Mouse (Mus musculus) forebrain, embryonic 10.5 days (tissue): ENCODE data around the gene Farp1. TPM values are rescaled to one million over a fixed set of nuclear protein-coding genes. Genes with fewer than 3 reads are reported as not detected.

Experiments
- DNase-seq: peaks from one replicate; pipeline ENCODE4 v3.0.0-alpha.2; 2017; ENCODE audit warnings: low spot score; ENCODE audit errors: extremely low spot score
- H3K27ac ChIP-seq: fragments of 300-500 bp; sonication (generic); 2 replicates; pipeline ENCODE4 v1.5.1; 2016; ENCODE audit warnings: mild to moderate bottlenecking
- H3K27me3 ChIP-seq: fragments of 300-500 bp; sonication (generic); 2 replicates; pipeline ENCODE4 v1.6.1; 2016; ENCODE audit warnings: mild to moderate bottlenecking; ENCODE audit not compliant: poor library complexity, severe bottlenecking
- H3K36me3 ChIP-seq: fragments of 300-500 bp; sonication (generic); replicated peaks from 2 replicates; pipeline ENCODE4 v1.6.1; 2016; ENCODE audit warnings: mild to moderate bottlenecking, moderate library complexity
- H3K4me1 ChIP-seq: fragments of 300-500 bp; sonication (generic); 2 replicates; pipeline ENCODE4 v1.6.1; 2016
- H3K4me3 ChIP-seq: fragments of 300-500 bp; sonication (generic); 2 replicates; pipeline ENCODE4 v1.5.1; 2016; ENCODE audit warnings: mild to moderate bottlenecking, moderate library complexity
- H3K9me3 ChIP-seq: fragments of 300-500 bp; sonication (generic); 2 replicates; pipeline ENCODE4 v1.6.1; 2016; ENCODE audit warnings: mild to moderate bottlenecking, moderate library complexity
- WGBS: fragments of 180-500 bp; shearing (Covaris S2); methylation state at CpG from one replicate; pipeline ENCODE4 v1.1.7; 2016; 5-methylcytosine and 5-hydroxymethylcytosine counted together
- polyA plus RNA-seq: library from polyadenylated mRNA; unstranded; fragments of >200 nt; fragmentation: Nextera tagmentation; extraction: Ambion mirVana; gene quantifications from 2 replicates; pipeline ENCODE4 v1.2.1, GENCODE M21; 2016

The Farp1 gene
- polyA plus RNA-seq, 1 experiment from 2014 or later, result 22.9 TPM

DNA sequence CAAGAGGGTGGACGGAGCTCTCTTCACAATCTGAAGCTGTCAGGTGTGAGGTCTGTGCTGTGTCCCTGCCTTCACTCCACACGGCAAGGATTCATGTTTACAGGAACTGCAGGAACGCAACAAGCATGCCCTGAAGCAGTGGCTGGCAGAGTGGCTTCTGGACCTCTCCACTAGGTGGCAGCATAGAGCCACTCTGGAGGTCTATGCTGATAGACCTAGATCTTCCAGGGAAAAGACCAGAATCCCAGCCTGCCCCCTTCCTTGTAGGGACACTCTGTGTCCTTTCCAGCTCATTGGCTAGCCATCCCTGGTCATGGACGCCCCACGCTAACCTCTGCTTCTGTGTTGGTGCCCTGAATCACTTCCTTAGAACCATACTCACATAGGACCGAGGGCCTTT, 244.1 kb downstream of the Farp1 start:
- no peak overlapping the region for H3K4me3 ChIP-seq
- 38% methylated on average over 6 of the region's 6 CpGs for WGBS
- no peaks in the 10 kb centered on the region for H3K4me1 ChIP-seq
- H3K9me3 ChIP-seq, result no peaks in the 10 kb centered on the region
- H3K27ac ChIP-seq, result no peak overlapping the region
- peak; percentile 82 for DNase-seq
- H3K27me3 ChIP-seq, result no peaks in the 10 kb centered on the region
- peaks cover 98% of the 10 kb centered on the region for H3K36me3 ChIP-seq

- no peak for DNase-seq
- H3K4me1 ChIP-seq, result no peaks in the 10 kb centered on the region
- 92% methylated on average over 16 of the region's 16 CpGs for WGBS
- no peaks in the 10 kb centered on the region for H3K27me3 ChIP-seq
- H3K36me3 ChIP-seq, result peaks cover 100% of the 10 kb centered on the region
- no peaks in the 10 kb centered on the region for H3K9me3 ChIP-seq
- H3K27ac ChIP-seq, result no peak overlapping the region
- no peak overlapping the region for H3K4me3 ChIP-seq
These were observed 245.8 kb downstream of the Farp1 start for GRCm38 (mm10) chr14:121280601-121281335.

DNA sequence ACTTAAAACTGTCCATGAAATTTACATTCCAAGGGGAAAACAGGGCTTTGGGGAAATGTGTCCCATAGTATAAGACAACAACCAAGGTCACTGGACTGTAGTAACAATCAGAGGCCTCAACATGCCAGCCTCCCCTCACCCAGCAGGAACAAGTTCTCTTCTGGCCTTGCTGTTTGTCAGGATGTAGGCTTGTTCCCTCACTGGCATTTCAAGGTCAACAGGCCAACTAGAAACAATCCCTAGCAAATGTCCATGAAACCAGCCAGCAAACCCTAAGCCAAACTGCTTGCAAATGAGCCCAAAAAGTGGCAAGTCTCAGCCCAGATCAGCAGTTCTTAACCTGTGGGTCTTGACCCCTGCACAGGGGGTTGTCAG, 246.3 kb downstream of the Farp1 start:
- H3K9me3 ChIP-seq, result no peaks in the 10 kb centered on the region
- H3K27me3 ChIP-seq, result no peaks in the 10 kb centered on the region
- H3K36me3 ChIP-seq, result peaks cover 100% of the 10 kb centered on the region
- no peak for DNase-seq
- H3K4me3 ChIP-seq, result no peak overlapping the region
- no peaks in the 10 kb centered on the region for H3K4me1 ChIP-seq
- H3K27ac ChIP-seq, result no peak overlapping the region

DNA sequence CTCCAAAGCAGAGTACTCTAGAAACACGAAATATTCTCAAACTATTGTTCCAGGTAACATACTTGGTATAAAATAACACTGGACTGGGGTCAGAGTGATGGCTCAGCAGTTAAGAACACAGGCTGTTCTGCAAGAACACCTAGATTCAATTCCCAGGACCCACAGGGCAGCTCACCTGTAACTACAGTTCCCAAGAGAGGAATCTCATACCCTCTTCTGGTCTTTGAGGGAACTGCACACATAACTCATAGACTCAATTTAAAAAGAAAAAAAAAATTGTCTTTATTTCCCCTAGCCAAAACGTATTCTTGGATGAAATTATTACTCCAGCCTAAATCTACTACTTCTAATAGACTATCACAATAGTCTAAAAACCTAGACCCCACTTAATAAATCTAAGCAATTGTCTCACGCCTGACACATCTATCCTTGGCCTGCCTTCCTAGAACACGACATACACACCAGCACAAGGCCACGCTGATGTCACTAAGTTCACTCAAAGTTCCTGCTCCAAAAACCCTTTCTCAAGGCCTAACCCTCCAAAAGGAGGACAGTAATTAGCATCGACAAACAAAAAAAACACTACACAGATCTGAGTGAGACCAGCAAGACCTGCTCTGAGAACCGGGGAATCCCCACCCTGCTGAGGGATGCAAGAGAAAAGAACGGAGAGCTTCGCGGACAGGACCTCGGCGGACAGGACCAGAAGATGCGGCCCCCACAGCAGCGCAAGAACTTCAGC, 250.6 kb downstream of the Farp1 start:
- Histone ChIP-seq H3K27me3 (no peaks in the 10 kb centered on the region), H3K36me3 (peaks cover 91% of the 10 kb centered on the region), H3K9me3 (no peaks in the 10 kb centered on the region), H3K4me1 (no peaks in the 10 kb centered on the region), H3K4me3 (no peak overlapping the region), H3K27ac (no peak overlapping the region)
- 94% methylated on average over 14 of the region's 14 CpGs for WGBS
- no peak for DNase-seq

DNA sequence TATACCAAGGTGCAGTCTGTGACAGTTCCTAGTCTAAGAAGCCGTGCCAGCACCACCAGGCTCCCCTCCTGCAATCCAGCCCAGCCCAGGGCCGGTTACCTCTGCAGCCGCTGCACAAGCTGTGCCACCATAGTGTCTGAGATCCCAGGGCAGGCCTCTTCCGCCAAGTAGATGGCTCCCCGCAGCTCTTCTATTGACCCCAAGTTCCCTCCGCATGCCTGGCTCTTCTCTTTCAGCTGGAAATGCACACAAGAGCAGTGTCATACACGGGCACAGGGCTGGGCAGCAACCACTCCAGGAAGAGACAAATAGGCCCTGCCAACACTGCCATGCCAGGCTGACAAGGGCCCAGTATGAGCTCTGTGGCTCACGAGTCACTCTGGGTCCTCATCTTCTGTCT, 256.9 kb downstream of the Farp1 start:
- Histone ChIP-seq H3K27me3 (no peaks in the 10 kb centered on the region), H3K9me3 (no peaks in the 10 kb centered on the region), H3K27ac (no peak overlapping the region), H3K36me3 (peaks cover 89% of the 10 kb centered on the region), H3K4me1 (no peaks in the 10 kb centered on the region), H3K4me3 (no peak overlapping the region)
- 91% methylated on average over 8 of the region's 8 CpGs for WGBS
- DNase-seq, result no peak

DNA sequence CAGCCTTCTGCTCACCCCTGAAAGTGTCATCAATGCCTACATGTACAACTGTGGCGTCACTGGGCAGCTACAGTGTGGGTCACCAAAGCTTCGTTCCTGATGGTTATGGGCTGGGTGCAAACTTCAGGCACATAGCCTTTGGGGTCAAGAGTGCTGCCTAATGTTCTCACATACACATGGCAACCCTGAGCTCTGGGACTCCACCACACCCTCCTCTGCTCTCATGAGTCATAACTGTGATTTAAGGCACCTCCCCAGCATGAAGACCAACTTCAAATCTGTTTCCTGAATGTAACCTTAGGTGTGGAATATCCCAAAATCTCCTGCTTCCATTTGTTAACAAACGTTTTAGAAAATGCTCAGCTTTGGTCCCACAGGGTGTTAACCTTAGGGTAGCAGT, 257.4 kb downstream of the Farp1 start:
- no peak overlapping the region for H3K27ac ChIP-seq
- 90% methylated on average over 3 of the region's 3 CpGs for WGBS
- H3K4me1 ChIP-seq, result no peaks in the 10 kb centered on the region
- H3K36me3 ChIP-seq, result peaks cover 89% of the 10 kb centered on the region
- H3K4me3 ChIP-seq, result no peak overlapping the region
- no peak for DNase-seq
- H3K27me3 ChIP-seq, result no peaks in the 10 kb centered on the region
- H3K9me3 ChIP-seq, result no peaks in the 10 kb centered on the region

- H3K9me3 ChIP-seq, result no peaks in the 10 kb centered on the region
- H3K36me3 ChIP-seq, result peaks cover 96% of the 10 kb centered on the region
- 93% methylated on average over 12 of the region's 12 CpGs for WGBS
- H3K4me1 ChIP-seq, result no peaks in the 10 kb centered on the region
- no peaks in the 10 kb centered on the region for H3K27me3 ChIP-seq
- H3K4me3 ChIP-seq, result no peak overlapping the region
- H3K27ac ChIP-seq, result no peak overlapping the region
- no peak for DNase-seq
These were observed 259.5 kb downstream of the Farp1 start for GRCm38 (mm10) chr14:121294484-121294883.

DNA sequence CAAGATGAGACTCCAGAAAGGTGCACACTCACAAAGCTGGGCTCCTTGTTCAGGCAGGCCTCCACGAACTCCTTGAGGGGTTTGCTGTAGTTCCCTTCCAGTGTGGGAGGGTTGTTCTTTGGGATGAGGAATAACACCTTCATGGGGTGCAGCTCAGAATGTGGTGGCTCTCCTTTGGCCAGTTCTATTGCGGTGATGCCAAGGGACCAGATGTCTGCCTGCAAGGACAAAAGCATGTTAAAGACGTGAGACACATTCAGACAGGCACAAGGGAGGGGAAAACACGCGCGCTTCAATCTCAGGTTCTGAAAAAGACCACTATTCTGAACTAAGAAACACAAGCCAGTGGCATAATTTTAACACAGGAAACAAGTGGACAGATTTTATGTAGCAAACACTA, 262.1 kb downstream of the Farp1 start:
- no peak for DNase-seq
- H3K27me3 ChIP-seq, result no peaks in the 10 kb centered on the region
- no peak overlapping the region for H3K4me3 ChIP-seq
- H3K9me3 ChIP-seq, result no peaks in the 10 kb centered on the region
- H3K27ac ChIP-seq, result no peak overlapping the region
- H3K36me3 ChIP-seq, result peaks cover 96% of the 10 kb centered on the region
- H3K4me1 ChIP-seq, result no peaks in the 10 kb centered on the region
- 93% methylated on average over 6 of the region's 6 CpGs for WGBS

DNA sequence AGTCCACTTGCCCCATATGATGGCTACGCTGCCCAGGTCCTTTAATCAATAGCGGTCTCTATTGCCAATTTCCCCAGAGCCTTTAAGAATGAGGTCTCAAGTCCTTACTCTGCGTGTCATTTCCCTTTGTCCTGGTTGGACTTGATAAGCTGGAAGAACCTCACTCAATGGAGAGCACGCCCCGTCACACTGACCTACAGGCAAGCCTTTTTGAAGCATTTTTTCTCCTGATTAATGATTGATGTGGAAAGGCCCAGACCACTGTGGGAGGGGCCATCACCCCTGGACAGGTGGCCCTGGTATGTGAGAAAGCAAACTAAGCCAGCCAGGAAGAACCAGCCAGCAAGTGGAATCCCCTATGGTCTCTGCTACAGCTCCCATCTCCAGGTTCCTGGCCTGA, 263.5 kb downstream of the Farp1 start:
- Histone ChIP-seq H3K4me3 (no peak overlapping the region), H3K27me3 (no peaks in the 10 kb centered on the region), H3K27ac (no peak overlapping the region), H3K9me3 (no peaks in the 10 kb centered on the region), H3K4me1 (no peaks in the 10 kb centered on the region), H3K36me3 (peaks cover 86% of the 10 kb centered on the region)
- no peak for DNase-seq
- WGBS, result 92% methylated on average over 5 of the region's 5 CpGs

- 94% methylated on average over 9 of the region's 9 CpGs for WGBS
- no peaks in the 10 kb centered on the region for H3K27me3 ChIP-seq
These were observed 264.1 kb downstream of the Farp1 start for GRCm38 (mm10) chr14:121299093-121299492.

DNA sequence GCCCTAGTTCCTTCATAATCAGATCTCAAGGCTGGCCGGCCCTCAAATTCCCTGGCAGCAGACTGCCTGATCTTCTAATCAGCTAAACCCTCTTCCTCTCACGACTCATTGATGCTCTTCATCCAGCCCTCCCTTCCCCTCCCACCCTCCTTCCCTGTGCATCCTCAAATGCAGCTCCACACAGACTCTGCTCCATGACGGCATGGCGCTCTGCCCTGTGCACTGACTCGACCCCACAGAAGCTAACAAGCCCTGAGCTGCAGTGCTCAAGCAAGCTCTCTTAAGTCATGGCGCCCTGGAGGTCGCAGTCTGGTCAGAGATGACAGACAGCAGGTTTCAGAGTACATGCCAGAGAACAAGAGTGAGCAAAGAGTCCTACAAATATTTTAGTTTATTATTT, 269.5 kb downstream of the Farp1 start:
- no peak overlapping the region for H3K4me3 ChIP-seq
- no peaks in the 10 kb centered on the region for H3K9me3 ChIP-seq
- H3K27ac ChIP-seq, result no peak overlapping the region
- peaks cover 40% of the 10 kb centered on the region for H3K36me3 ChIP-seq
- 67% methylated on average over 7 of the region's 7 CpGs for WGBS
- DNase-seq, result no peak
- H3K4me1 ChIP-seq, result peaks cover 10% of the 10 kb centered on the region
- no peaks in the 10 kb centered on the region for H3K27me3 ChIP-seq

More at GRCm38 (mm10) chr14:121299093-121299492, 264.1 kb downstream of the Farp1 start:
- peaks cover 81% of the 10 kb centered on the region for H3K36me3 ChIP-seq
- H3K4me1 ChIP-seq, result no peaks in the 10 kb centered on the region
- H3K9me3 ChIP-seq, result no peaks in the 10 kb centered on the region
- H3K4me3 ChIP-seq, result no peak overlapping the region
- no peak for DNase-seq
- H3K27ac ChIP-seq, result no peak overlapping the region

DNA sequence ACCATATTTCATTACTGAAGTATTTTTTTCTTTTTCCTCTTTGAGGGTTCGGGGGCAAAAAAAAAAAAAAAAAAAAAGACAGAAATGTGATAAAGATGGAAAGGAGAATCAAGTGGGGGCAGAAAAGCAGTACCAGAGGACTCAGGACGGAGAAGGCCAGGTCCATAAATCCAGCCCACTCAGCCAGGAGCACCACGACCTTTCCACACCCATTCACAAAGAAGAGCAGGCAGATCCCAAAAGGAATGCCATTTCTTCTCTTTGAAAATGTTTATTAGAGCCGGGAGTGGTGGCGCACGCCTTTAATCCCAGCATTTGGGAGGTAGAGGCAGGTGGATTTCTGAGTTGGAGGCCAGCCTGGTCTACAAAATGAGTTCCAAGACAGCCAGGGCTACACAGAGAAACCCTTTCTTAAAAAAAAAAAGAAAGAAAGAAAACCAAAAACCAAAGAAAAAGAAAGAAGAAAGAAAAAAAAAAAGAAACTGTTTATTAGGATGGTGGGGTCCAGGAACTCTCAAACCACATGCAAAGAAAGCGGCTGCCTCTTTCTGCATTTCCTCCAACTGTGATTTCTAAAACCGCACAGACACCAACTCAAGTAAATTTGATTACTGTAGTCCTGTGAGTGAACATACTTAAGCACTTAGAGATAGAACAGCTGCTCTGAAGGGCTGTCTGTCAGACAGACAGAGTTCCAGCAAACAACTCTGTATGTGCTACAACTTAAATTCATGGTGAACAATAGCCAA, 270.5 kb downstream of the Farp1 start:
- WGBS, result 73% methylated on average over 8 of the region's 8 CpGs
- DNase-seq, result no peak
- Histone ChIP-seq H3K27me3 (no peaks in the 10 kb centered on the region), H3K27ac (no peak overlapping the region), H3K4me3 (no peak overlapping the region), H3K9me3 (no peaks in the 10 kb centered on the region), H3K36me3 (peaks cover 30% of the 10 kb centered on the region), H3K4me1 (peaks cover 18% of the 10 kb centered on the region)

DNA sequence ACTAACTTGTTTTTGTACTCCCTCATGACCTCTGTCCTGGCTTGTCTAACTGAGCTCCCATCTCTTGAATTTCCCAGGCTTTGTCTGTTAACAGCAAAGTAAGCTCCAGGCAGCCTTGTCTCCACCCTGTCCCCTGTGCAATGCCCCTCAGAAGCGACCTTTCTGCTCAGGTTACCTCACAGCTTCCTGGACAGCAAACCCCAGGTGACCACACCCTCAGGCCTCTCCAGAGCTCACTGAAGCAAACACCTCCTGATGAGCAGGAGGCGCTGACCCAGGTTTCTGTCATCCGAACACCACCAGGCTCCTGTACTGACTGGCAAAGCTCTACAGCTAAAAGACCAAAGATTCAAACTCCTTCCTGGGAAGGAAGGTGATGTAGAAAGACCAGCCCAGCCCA, 274.9 kb downstream of the Farp1 start:
- no peak for DNase-seq
- peaks cover 9% of the 10 kb centered on the region for H3K36me3 ChIP-seq
- WGBS, result 80% methylated on average over 3 of the region's 3 CpGs
- no peak overlapping the region for H3K4me3 ChIP-seq
- no peak overlapping the region for H3K27ac ChIP-seq
- H3K27me3 ChIP-seq, result no peaks in the 10 kb centered on the region
- H3K4me1 ChIP-seq, result peaks cover 25% of the 10 kb centered on the region
- H3K9me3 ChIP-seq, result no peaks in the 10 kb centered on the region
